Mouse (Mus musculus): ENCODE data around the gene Cops7a. TPM values are rescaled to one million over a fixed set of nuclear protein-coding genes. Genes with fewer than 3 reads are reported as not detected.
A peak's percentile ranks its signal among the peaks of the same experiment; 100 is the strongest.

Gene Cops7a
- polyA plus RNA-seq, 1 experiment: not detected

GRCm38 (mm10) chr6:124930231-124930630, 35.1 kb downstream of the Cops7a start:
- TF ChIP-seq CTCF (IDR thresholded peaks at IDR 0.05; ENCODE audit: insufficient read depth, low read depth, low read length) (no peak), POLR2A (IDR thresholded peaks at IDR 0.05; ENCODE audit: insufficient read depth, low read depth, low read length) (no peak)
- peak overlapping the region; percentile 6; the same call in 1 of the 2 replicates for H3K27ac ChIP-seq (ENCODE audit: insufficient read depth, low read depth, low read length)
- peaks cover 23% of the 10 kb centered on the region for H3K4me1 ChIP-seq (ENCODE audit: control insufficient read depth, insufficient read depth, low read length)
- H3K4me3 ChIP-seq (ENCODE audit: insufficient read depth, low read depth, low read length): no peak overlapping the region
- WGBS: 55% methylated on average over 1 of the region's 1 CpGs

DNA sequence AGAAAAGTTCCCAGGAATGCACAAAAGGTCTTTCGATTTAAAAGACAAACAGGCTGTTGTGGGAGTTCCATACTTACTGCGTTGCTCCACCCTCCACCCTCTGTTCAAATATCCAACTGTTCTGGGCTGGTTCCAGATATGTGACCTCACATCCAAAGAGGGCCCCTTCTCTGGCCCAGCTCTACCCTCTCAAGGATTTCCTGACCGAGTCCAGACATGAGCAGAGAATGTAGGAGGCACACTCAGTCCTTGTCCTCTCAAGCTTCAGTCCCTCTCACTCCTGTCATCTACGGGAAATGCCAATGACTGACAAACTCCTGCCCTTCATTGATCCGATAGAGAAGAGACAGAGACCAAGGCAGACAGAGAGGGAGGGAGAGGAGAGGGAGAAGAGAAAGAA, 39.4 kb downstream of the Cops7a start:
- TF ChIP-seq CTCF (IDR thresholded peaks at IDR 0.05; ENCODE audit: insufficient read depth, low read depth, low read length): no peak
- TF ChIP-seq POLR2A (IDR thresholded peaks at IDR 0.05; ENCODE audit: insufficient read depth, low read depth, low read length): no peak
- no peak overlapping the region for H3K4me3 ChIP-seq (ENCODE audit: insufficient read depth, low read depth, low read length)
- H3K27ac ChIP-seq (ENCODE audit: insufficient read depth, low read depth, low read length): no peak overlapping the region
- peaks cover 6% of the 10 kb centered on the region for H3K4me1 ChIP-seq (ENCODE audit: control insufficient read depth, insufficient read depth, low read length)
- 38% methylated on average over 5 of the region's 5 CpGs for WGBS

- no peak overlapping the region for H3K4me3 ChIP-seq (ENCODE audit: insufficient read depth, low read depth, low read length)
- H3K27ac ChIP-seq (ENCODE audit: insufficient read depth, low read depth, low read length): no peak overlapping the region
- WGBS: 38% methylated on average over 12 of the region's 12 CpGs
- peaks cover 10% of the 10 kb centered on the region for H3K4me1 ChIP-seq (ENCODE audit: control insufficient read depth, insufficient read depth, low read length)
- TF ChIP-seq CTCF (IDR thresholded peaks at IDR 0.05; ENCODE audit: insufficient read depth, low read depth, low read length) (no peak), POLR2A (IDR thresholded peaks at IDR 0.05; ENCODE audit: insufficient read depth, low read depth, low read length) (no peak)
Observed at GRCm38 (mm10) chr6:124925173-124925793, 40.1 kb downstream of the Cops7a start.

DNA sequence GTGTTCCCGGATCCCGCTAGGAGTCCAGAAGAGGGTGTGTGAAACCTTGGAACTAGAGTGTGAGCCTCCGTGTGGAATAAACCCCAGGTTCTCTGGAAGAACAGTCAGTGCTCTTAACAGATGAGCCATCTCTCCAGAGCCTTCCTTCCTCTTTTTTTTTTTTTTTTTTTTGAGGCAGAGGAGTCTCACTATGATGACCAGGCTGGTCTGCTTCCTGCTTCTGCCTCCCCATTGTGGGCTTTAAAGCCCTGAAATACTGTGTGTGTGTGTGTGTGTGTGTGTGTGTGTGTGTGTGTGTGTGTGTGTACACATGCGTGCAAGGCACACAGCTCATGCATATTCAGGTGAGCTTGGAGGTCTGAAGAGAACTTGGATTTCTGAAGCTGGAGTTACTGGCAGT, 43.8 kb downstream of the Cops7a start:
- 45% methylated on average over 4 of the region's 4 CpGs for WGBS
- H3K4me3 ChIP-seq (ENCODE audit: insufficient read depth, low read depth, low read length): no peak overlapping the region
- H3K27ac ChIP-seq (ENCODE audit: insufficient read depth, low read depth, low read length): no peak overlapping the region
- TF ChIP-seq POLR2A (IDR thresholded peaks at IDR 0.05; ENCODE audit: insufficient read depth, low read depth, low read length) (no peak), CTCF (IDR thresholded peaks at IDR 0.05; ENCODE audit: insufficient read depth, low read depth, low read length) (no peak)
- H3K4me1 ChIP-seq (ENCODE audit: control insufficient read depth, insufficient read depth, low read length): peaks cover 19% of the 10 kb centered on the region

DNA sequence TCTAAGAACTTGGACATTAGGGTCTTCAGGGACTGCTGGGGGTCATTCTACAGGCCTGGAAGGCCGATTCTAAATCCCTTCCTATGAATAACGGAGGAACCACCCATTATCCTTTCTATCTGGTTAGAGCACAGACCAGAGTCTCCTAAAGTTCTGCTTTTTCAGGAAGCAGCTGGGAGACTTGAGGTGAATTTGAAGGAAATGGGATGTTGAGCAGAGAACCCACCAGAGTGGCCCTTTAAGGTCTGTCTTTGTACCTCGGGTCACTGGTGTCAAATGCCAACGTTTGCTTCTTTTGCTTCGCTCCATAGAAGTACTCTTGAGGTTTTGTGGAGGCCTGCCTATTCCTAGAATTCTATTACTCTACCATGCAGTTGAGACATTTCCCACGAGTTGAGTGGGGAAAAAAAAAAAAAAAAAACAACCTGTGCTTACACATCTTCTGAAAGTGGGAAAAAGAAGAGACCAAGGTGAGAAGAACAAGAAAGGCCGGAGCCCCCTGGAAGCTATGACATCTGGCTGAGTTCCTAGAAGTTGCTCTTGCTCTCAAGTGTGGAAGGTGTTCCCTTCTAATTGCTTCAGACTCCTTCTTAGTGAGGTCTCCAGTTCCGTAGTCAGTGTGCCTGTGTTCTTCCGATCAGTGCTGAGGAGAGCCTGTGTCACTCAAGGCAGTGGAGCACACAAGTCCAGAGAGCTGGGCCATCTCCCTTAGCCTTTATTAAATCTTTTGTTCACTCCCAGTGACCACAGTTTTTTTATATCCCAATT, 44.8 kb downstream of the Cops7a start:
- H3K4me1 ChIP-seq (ENCODE audit: control insufficient read depth, insufficient read depth, low read length): peaks cover 29% of the 10 kb centered on the region
- H3K4me3 ChIP-seq (ENCODE audit: insufficient read depth, low read depth, low read length): no peak overlapping the region; the same call in 1 of the 2 replicates
- WGBS: 27% methylated on average over 9 of the region's 9 CpGs
- peak overlapping the region; percentile 100 for H3K27ac ChIP-seq (ENCODE audit: insufficient read depth, low read depth, low read length)
- no peak for TF ChIP-seq POLR2A (IDR thresholded peaks at IDR 0.05; ENCODE audit: insufficient read depth, low read depth, low read length)
- TF ChIP-seq CTCF (IDR thresholded peaks at IDR 0.05; ENCODE audit: insufficient read depth, low read depth, low read length): no peak

- TF ChIP-seq CTCF (IDR thresholded peaks at IDR 0.05; ENCODE audit: insufficient read depth, low read depth, low read length) (no peak), POLR2A (IDR thresholded peaks at IDR 0.05; ENCODE audit: insufficient read depth, low read depth, low read length) (peak; percentile 41; the same call in 1 of the 2 replicates)
- Histone ChIP-seq H3K4me3 (ENCODE audit: insufficient read depth, low read depth, low read length) (peak within 1 kb of the TSS; percentile 56), H3K27ac (ENCODE audit: insufficient read depth, low read depth, low read length) (peak within 1 kb of the TSS; percentile 100), H3K4me1 (ENCODE audit: control insufficient read depth, insufficient read depth, low read length) (peaks cover 33% of the 10 kb centered on the region)
- 2% methylated on average over 13 of the region's 13 CpGs for WGBS
Observed at GRCm38 (mm10) chr6:124919695-124920317, 45.5 kb downstream of the Cops7a start, which contains the start of gene Ptms. Gene Ptms (minus strand): TSS chr6:124920103.

- H3K4me1 ChIP-seq (ENCODE audit: control insufficient read depth, insufficient read depth, low read length): peaks cover 40% of the 10 kb centered on the region
- WGBS: 9% methylated on average over 14 of the region's 14 CpGs
- H3K4me3 ChIP-seq (ENCODE audit: insufficient read depth, low read depth, low read length): peak overlapping the region; percentile 56
- TF ChIP-seq POLR2A (IDR thresholded peaks at IDR 0.05; ENCODE audit: insufficient read depth, low read depth, low read length) (no peak), CTCF (IDR thresholded peaks at IDR 0.05; ENCODE audit: insufficient read depth, low read depth, low read length) (no peak)
- peak overlapping the region; percentile 100 for H3K27ac ChIP-seq (ENCODE audit: insufficient read depth, low read depth, low read length)
Observed at GRCm38 (mm10) chr6:124918890-124919627, 46.3 kb downstream of the Cops7a start.

DNA sequence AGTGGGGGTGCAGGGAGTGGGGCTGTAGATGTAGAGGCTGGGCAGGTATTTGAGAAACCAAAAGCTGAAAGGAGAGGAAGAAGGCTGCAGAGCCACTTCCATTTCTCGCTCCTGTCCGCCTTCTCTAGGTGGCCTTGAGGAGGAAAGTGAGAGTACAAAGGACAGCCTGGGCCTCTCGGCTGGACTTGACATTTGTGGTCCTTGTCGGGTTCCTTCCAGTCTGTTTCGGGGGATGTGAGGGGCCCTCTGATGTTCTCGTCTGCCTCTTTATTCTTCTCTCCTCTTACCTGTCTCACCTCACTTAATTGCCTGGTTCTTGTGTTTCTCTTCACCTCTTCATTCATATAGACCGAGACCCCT, 47.0 kb downstream of the Cops7a start:
- WGBS: 10% methylated on average over 7 of the region's 7 CpGs
- H3K4me3 ChIP-seq (ENCODE audit: insufficient read depth, low read depth, low read length): peak overlapping the region; percentile 98
- H3K4me1 ChIP-seq (ENCODE audit: control insufficient read depth, insufficient read depth, low read length): peaks cover 45% of the 10 kb centered on the region
- TF ChIP-seq CTCF (IDR thresholded peaks at IDR 0.05; ENCODE audit: insufficient read depth, low read depth, low read length) (no peak), POLR2A (IDR thresholded peaks at IDR 0.05; ENCODE audit: insufficient read depth, low read depth, low read length) (no peak)
- peak overlapping the region; percentile 100 for H3K27ac ChIP-seq (ENCODE audit: insufficient read depth, low read depth, low read length)

Data from olfactory bulb, adult 2 months (tissue).